Mouse (Mus musculus) hematopoietic stem cell, adult 5-6 weeks (primary cell): ENCODE results near the gene Cited2. TPM values are rescaled to one million over a fixed set of nuclear protein-coding genes. Genes with fewer than 3 reads are reported as not detected.

ENCODE experiments used
- ATAC-seq, 2 experiments: fragments of 125-278 bp in 1 of 2; replicated peaks in 1 of 2; 2 replicates each; pipeline ENCODE4 v1.8.0; 2016 to 2017; ENCODE audit warnings: inconsistent platforms in 2 of 2, mild to moderate bottlenecking in 2 of 2, moderate number of reproducible peaks in 2 of 2, low read depth in 1 of 2, moderate TSS enrichment in 1 of 2; ENCODE audit not compliant: low FRiP score in 2 of 2, poor library complexity in 2 of 2, severe bottlenecking in 2 of 2, insufficient read depth in 1 of 2, low TSS enrichment in 1 of 2
- total RNA-seq: library from RNA; stranded (forward); fragments of 172-1452, 232-1000 nt; gene quantifications from 2 replicates; pipeline ENCODE4 v1.2.3, GENCODE M21; 2017

The Cited2 gene
- total RNA-seq, 1 experiment from 2014 or later = 68.7 TPM

GRCm38 (mm10) chr10:17760750-17761613 lies 38.0 kb downstream of the Cited2 start:
- ATAC-seq = no peak

- no peak for ATAC-seq
Measured at GRCm38 (mm10) chr10:17761652-17762051, 38.6 kb downstream of the Cited2 start.

GRCm38 (mm10) chr10:17762946-17763345 lies 39.9 kb downstream of the Cited2 start:
- ATAC-seq = no peak

GRCm38 (mm10) chr10:17769856-17770255 lies 46.8 kb downstream of the Cited2 start:
- ATAC-seq = no peak

- peak; percentile 90 to 91 for ATAC-seq
Measured at GRCm38 (mm10) chr10:17772364-17772763, 49.3 kb downstream of the Cited2 start.

- ATAC-seq = no peak
Measured at GRCm38 (mm10) chr10:17774366-17774765, 51.3 kb downstream of the Cited2 start.

GRCm38 (mm10) chr10:17775079-17775478 lies 52.1 kb downstream of the Cited2 start:
- peak; percentile 77 to 78 for ATAC-seq

Other genes with a start within 250 kb of the Cited2 start
- 3.7 and 5.8 TPM in 2 replicates for gene Txlnb, start 73.0 kb downstream of the Cited2 start, total RNA-seq
- gene Heca, start 224.8 kb downstream of the Cited2 start, total RNA-seq = 41.3 and 47.9 TPM in 2 replicates